Mouse (Mus musculus) midbrain, embryonic 14.5 days (tissue): ENCODE measurements at regions not wholly inside any gene's neighbourhood (a gene's known extent, or its start where the extent isn't known, plus 50 kb on each side); places are given as distances from the start of the nearest gene placed in this dataset.

Source experiments
- ATAC-seq: fragments of 200-750 bp; cut with Nextera tagmentation; 2 replicates; pipeline ENCODE4 v1.8.0; 2017; ENCODE audit warnings: moderate number of reproducible peaks, moderate library complexity; ENCODE audit not compliant: low FRiP score, low TSS enrichment
- DNase-seq: peaks from one replicate; pipeline ENCODE4 v3.0.0-alpha.2; 2015
- H3K27ac ChIP-seq: fragments of 300-500 bp; sonication (generic); replicated peaks from 2 replicates; pipeline ENCODE4 v1.5.1; 2014; ENCODE audit warnings: mild to moderate bottlenecking, low read depth, low read length, moderate library complexity
- H3K27me3 ChIP-seq: fragments of 300-500 bp; sonication (generic); 2 replicates; pipeline ENCODE4 v1.6.1; 2014; ENCODE audit warnings: low read length, control low read depth, mixed read lengths; ENCODE audit not compliant: control insufficient read depth, insufficient read depth
- H3K36me3 ChIP-seq: fragments of 300-500 bp; sonication (generic); 2 replicates; pipeline ENCODE4 v1.6.1; 2014; ENCODE audit warnings: low read length, control low read depth; ENCODE audit not compliant: control insufficient read depth, insufficient read depth
- H3K4me1 ChIP-seq: fragments of 300-500 bp; sonication (generic); 2 replicates; pipeline ENCODE4 v1.6.1; 2014; ENCODE audit warnings: mild to moderate bottlenecking, antibody characterized with exemption, low read length, control low read depth; ENCODE audit not compliant: control insufficient read depth, insufficient read depth
- H3K4me2 ChIP-seq: fragments of 300-500 bp; sonication (generic); 2 replicates; pipeline ENCODE4 v1.6.1; 2014; ENCODE audit warnings: mild to moderate bottlenecking, low read length, moderate library complexity
- H3K4me3 ChIP-seq: fragments of 300-500 bp; sonication (generic); replicated peaks from 2 replicates; pipeline ENCODE4 v1.5.1; 2014; ENCODE audit warnings: low read depth, low read length
- H3K9ac ChIP-seq: fragments of 300-500 bp; sonication (generic); replicated peaks from 2 replicates; pipeline ENCODE4 v1.6.1; 2014; ENCODE audit warnings: mild to moderate bottlenecking, low read length, moderate library complexity
- H3K9me3 ChIP-seq: fragments of 300-500 bp; sonication (generic); 2 replicates; pipeline ENCODE4 v1.6.1; 2016; ENCODE audit warnings: low read length, control low read depth, mixed read lengths; ENCODE audit not compliant: control insufficient read depth
- WGBS: fragments of 180-500 bp; shearing (Covaris S2); extraction: QIAGEN DNeasy Blood & Tissue Kit; methylation state at CpG from one replicate; pipeline ENCODE4 v1.1.7; 2014; 5-methylcytosine and 5-hydroxymethylcytosine counted together

DNA sequence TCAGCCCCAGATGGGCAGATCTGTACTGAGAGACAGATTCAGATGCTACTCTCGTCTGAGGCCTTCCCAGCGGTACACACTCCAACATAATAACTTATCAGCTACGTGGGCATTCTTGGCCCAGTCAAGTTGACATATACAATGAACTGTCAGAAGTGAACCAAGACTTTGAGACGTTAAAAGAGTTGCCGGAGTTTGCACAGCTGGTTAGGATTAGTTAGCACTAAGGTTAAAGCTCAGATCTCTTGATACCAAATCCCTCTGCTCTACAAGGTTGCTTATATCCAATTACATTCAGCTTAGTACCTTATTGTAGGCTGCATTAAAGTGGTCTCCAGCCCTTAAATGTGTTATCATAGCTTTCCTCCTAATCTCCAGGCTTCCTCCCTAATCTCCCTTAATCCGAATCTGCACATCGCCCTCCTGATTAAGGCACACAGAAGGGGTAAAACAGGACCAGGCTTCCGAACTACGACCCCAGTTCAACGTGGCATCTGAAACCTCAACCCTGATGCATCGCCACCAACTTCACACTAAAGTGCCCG, 1564.5 kb upstream of the Gulo start:
- Histone ChIP-seq H3K27me3 (no peaks in the 10 kb centered on the region), H3K9ac (no peak overlapping the region), H3K9me3 (no peaks in the 10 kb centered on the region), H3K36me3 (no peaks in the 10 kb centered on the region), H3K4me3 (no peak overlapping the region), H3K27ac (no peak overlapping the region), H3K4me2 (no peak overlapping the region), H3K4me1 (peaks cover 11% of the 10 kb centered on the region)
- no peak for ATAC-seq
- no peak for DNase-seq
- WGBS, result 53% methylated on average over 12 of the region's 12 CpGs

DNA sequence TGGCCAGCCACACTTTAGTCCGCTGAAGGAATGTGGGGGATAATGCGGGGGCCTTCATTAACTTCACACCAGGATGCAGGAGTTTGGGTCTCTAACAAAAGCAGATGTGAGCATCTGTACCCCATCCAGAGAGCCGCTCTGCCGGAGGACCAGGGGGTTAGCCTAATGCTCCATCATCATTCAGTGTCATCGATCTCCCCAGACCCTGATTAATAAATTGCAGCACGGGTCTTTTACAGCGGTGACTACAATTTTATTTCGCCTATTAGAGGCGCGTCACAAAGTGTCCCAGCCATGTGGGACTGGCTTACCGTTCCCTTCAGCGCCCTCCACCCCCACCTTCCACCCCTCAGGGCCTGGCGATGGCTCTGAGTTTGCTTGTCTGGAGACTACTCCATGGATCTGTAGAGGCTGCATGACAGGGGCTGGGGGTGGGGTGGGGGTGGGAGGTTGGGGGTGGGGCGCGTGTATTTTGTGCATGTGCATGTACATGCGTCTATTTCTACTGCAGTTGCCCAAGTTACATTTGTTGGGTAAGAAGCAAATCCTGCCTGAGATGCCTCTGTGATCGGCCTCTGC, 1560.8 kb upstream of the Gulo start:
- Histone ChIP-seq H3K27ac (no peak overlapping the region), H3K27me3 (no peaks in the 10 kb centered on the region), H3K4me3 (no peak overlapping the region), H3K9me3 (no peaks in the 10 kb centered on the region), H3K4me1 (peaks cover 11% of the 10 kb centered on the region), H3K9ac (no peak overlapping the region), H3K36me3 (no peaks in the 10 kb centered on the region), H3K4me2 (peak overlapping the region; percentile 12; the same call in 1 of the 2 replicates)
- DNase-seq (no peak), ATAC-seq (no peak)
- 39% methylated on average over 17 of the region's 17 CpGs for WGBS

DNA sequence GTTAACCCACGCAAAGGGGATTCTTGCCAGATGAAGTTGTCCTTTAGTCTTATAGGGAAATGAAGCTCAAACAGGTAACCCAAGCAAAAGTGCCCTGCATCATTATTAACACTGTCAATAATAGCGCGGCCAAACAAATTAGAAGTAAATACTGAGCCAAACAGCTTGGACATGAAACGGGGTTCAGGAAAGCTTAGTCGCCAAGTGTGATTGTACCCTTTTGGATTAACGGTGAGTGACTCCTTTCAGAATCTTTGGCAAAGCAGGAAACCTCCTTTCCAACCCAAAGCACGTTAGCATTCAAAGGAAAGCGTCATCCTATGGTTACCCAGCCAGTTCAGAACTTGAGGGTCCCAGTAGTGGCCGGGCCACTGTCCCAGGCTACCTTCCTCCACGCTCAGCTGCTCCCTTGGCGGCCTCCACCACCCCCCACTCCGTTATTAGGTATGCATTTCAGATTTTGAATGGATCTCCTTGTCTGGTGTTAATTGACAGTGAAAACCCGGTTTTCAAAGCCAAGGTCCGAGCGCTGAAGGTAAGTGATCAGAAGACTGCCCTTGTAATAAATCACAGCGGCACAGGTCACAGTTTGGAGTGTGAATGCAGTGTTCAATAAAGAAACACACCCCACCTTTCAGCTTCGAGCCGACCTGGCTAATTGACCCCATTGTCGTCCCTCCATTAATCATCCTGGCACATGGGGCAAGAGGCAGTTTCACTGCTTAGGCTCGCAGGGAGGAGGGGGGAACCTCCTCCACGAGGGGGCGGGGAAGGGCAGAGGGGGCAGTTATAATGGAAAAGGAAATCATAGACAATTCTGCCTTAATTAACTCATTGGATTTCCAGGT, 1560.1 kb upstream of the Gulo start:
- Histone ChIP-seq H3K36me3 (no peaks in the 10 kb centered on the region), H3K27me3 (no peaks in the 10 kb centered on the region), H3K9me3 (no peaks in the 10 kb centered on the region), H3K9ac (no peak overlapping the region), H3K27ac (no peak overlapping the region), H3K4me3 (no peak overlapping the region), H3K4me2 (peak overlapping the region; percentile 12), H3K4me1 (peaks cover 11% of the 10 kb centered on the region)
- 30% methylated on average over 22 of the region's 22 CpGs for WGBS
- ATAC-seq (no peak), DNase-seq (no peak)

DNA sequence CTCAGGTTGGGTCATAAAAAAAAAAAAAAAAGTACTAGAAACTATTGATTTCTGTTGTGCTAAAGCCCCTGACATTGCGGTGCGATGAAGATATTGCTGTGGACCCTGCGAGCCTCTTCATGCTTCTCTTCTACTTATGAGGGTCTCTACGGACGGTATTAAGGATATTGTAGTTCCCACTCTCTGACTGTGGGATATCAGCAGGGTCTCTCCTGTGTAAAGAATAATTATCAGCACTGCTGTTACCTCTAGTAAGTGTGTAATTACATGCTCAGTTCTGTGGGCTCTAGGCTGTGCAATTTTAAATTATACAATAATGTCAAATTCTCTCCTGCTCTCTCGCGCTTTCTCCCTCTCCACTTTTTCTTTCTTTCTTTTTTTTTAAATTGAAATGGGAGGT, 1545.9 kb upstream of the Gulo start:
- no peak overlapping the region for H3K27ac ChIP-seq
- peak; percentile 23 for DNase-seq
- H3K27me3 ChIP-seq, result 0 out of 2 replicates have a peak, but pooled peaks cover 2% of the 10 kb centered on the region
- peak; percentile 17; the same call in 1 of the 2 replicates for ATAC-seq
- no peaks in the 10 kb centered on the region for H3K36me3 ChIP-seq
- H3K4me2 ChIP-seq, result no peak overlapping the region
- no peak overlapping the region for H3K9ac ChIP-seq
- 56% methylated on average over 7 of the region's 7 CpGs for WGBS
- 0 out of 2 replicates have a peak, but pooled peaks cover 8% of the 10 kb centered on the region for H3K4me1 ChIP-seq
- no peak overlapping the region for H3K4me3 ChIP-seq
- no peaks in the 10 kb centered on the region for H3K9me3 ChIP-seq

DNA sequence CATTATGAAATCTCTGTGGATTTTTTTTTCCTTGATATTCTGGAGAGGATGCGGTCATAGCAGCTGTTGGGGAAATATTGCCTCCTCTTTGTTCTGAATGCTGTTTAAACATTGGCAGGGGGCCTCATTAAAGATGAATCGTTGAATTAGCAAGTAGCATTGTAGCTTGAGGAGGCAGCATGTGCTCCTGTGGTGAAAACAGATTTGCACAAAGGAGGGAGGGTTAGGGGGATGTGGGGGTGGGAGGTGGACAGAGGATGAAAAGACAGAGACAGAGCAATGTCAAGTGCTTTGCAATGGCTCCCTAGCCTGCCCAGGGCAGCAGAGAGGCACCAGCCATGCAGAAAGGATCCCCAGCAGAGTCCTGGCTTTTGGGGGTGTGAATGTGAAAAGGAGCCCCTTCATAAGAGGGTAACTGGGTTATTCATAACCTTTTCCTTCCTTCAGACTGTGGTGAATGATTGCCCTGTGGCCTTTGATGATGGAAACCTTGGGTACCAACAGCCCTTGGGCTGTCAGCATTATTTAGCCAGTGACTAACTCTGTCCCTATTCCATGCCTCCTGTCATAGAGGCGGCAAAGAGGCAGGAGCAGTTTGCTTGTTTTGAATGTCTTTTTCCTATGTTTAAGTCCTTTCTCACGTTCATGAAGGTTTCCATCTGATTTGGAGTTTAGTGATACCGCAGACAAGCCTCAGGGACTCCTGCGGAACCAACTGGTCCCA, 1541.6 kb upstream of the Gulo start:
- Histone ChIP-seq H3K4me3 (no peak overlapping the region), H3K27ac (peak overlapping the region; percentile 70), H3K9me3 (no peaks in the 10 kb centered on the region), H3K4me1 (0 out of 2 replicates have a peak, but pooled peaks cover 8% of the 10 kb centered on the region), H3K36me3 (no peaks in the 10 kb centered on the region), H3K27me3 (no peaks in the 10 kb centered on the region), H3K9ac (no peak overlapping the region), H3K4me2 (no peak overlapping the region)
- ATAC-seq, result peak; percentile 80
- peak; percentile 76 for DNase-seq
- WGBS, result 43% methylated on average over 6 of the region's 6 CpGs

DNA sequence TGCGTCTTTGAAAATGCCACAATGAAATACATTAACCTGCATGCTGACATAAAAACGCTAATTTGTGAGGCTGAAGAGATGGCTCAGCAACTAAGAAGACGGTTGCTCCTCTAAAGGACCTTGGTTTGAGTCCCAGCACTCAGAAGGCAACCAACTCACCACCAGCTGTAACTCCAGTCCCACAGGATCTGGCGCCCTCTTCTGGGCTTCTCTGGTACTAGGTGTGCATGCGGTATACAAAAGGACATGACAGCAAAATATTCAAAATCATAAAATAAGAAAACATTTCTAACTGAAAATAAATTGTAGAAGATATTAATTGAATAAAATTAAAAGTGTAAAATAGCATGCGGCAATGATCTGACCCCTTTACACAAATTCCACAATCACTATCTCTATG, 1539.7 kb upstream of the Gulo start:
- DNase-seq, result no peak
- H3K9ac ChIP-seq, result no peak overlapping the region
- H3K4me3 ChIP-seq, result no peak overlapping the region
- no peak overlapping the region for H3K27ac ChIP-seq
- H3K4me2 ChIP-seq, result no peak overlapping the region
- peaks cover 3% of the 10 kb centered on the region for H3K9me3 ChIP-seq
- no peak for ATAC-seq
- WGBS, result 86% methylated on average over 6 of the region's 6 CpGs
- no peaks in the 10 kb centered on the region for H3K27me3 ChIP-seq
- H3K4me1 ChIP-seq, result 0 out of 2 replicates have a peak, but pooled peaks cover 8% of the 10 kb centered on the region
- no peaks in the 10 kb centered on the region for H3K36me3 ChIP-seq

DNA sequence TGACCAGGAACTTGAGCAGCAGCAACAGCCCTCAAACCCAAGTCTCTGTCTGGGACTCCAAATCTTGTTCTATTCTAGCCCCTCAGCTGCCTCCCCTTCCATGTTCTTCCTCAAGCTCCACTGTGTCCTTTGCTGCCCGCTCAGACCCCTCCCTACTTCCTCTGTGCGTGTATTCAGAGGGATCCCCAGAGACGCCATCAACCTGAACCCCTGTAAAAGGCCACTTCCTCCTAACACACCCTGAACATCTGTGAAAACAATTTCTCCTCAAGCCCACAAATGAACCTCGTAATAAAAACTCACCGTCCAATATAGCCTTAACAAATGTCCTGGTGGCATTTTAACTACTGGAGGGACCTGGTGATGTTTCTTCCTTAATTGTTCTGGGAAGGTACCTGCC, 1536.0 kb upstream of the Gulo start:
- Histone ChIP-seq H3K9me3 (peaks cover 4% of the 10 kb centered on the region), H3K27ac (no peak overlapping the region), H3K9ac (no peak overlapping the region), H3K4me3 (no peak overlapping the region), H3K4me1 (peaks cover 6% of the 10 kb centered on the region; the same call in 1 of the 2 replicates), H3K4me2 (no peak overlapping the region), H3K27me3 (no peaks in the 10 kb centered on the region), H3K36me3 (no peaks in the 10 kb centered on the region)
- DNase-seq (no peak), ATAC-seq (no peak)
- 84% methylated on average over 5 of the region's 5 CpGs for WGBS

DNA sequence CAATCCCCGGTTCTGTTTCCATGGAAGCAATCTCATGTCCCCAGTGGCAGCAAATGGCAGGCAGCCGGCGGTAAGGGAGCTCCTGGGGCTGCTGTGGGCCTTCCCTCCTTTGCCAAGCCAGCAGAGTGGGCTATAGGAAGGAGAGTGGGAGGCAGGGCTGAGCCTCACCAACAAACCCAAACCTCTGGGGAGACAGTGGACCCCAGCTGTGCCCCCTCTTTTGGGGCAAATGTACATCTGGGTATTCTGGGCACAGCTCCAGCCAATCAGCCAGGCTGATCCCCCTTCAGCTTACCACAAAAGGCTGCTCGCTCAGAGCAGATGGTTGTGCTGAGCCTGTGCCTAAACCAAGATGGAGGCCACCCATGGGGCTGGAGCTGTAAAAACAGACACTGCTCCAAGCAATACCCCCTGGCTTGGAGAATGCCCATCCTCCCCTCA, 1532.3 kb upstream of the Gulo start:
- no peak overlapping the region for H3K9ac ChIP-seq
- WGBS, result 11% methylated on average over 4 of the region's 4 CpGs
- DNase-seq, result peak; percentile 81
- H3K4me3 ChIP-seq, result no peak overlapping the region
- peak; percentile 81 for ATAC-seq
- no peaks in the 10 kb centered on the region for H3K27me3 ChIP-seq
- H3K9me3 ChIP-seq, result peaks cover 4% of the 10 kb centered on the region
- H3K4me2 ChIP-seq, result 0 out of 2 replicates have a peak overlapping the region, but pooled peaks have one; percentile 8
- no peaks in the 10 kb centered on the region for H3K36me3 ChIP-seq
- H3K4me1 ChIP-seq, result peaks cover 18% of the 10 kb centered on the region
- peak overlapping the region; percentile 66 for H3K27ac ChIP-seq
